Mouse (Mus musculus) liver, embryonic 15.5 days (tissue): Measurements from ENCODE around the gene Armc12. TPM values are rescaled to one million over a fixed set of nuclear protein-coding genes. Genes with fewer than 3 reads are reported as not detected.

Experiments
- ATAC-seq: fragments of 200-750 bp; cut with Nextera tagmentation; 2 replicates; pipeline ENCODE4 v1.8.0; 2017; ENCODE audit warnings: moderate number of reproducible peaks, mild to moderate bottlenecking, moderate library complexity; ENCODE audit not compliant: insufficient read depth
- H3K27ac ChIP-seq: fragments of 300-500 bp; sonication (generic); replicated peaks from 2 replicates; pipeline ENCODE4 v1.5.1; 2015; ENCODE audit warnings: mild to moderate bottlenecking, inconsistent platforms
- H3K27me3 ChIP-seq: fragments of 300-500 bp; sonication (generic); 2 replicates; pipeline ENCODE4 v1.6.1; 2015; ENCODE audit warnings: mild to moderate bottlenecking, inconsistent platforms
- H3K36me3 ChIP-seq: fragments of 300-500 bp; sonication (generic); replicated peaks from 2 replicates; pipeline ENCODE4 v1.6.1; 2015; ENCODE audit warnings: moderate library complexity, mild to moderate bottlenecking, inconsistent platforms
- H3K4me1 ChIP-seq: fragments of 300-500 bp; sonication (generic); replicated peaks from 2 replicates; pipeline ENCODE4 v1.6.1; 2015; ENCODE audit warnings: inconsistent platforms
- H3K4me2 ChIP-seq: fragments of 300-500 bp; sonication (generic); 2 replicates; pipeline ENCODE4 v1.6.1; 2015; ENCODE audit warnings: moderate library complexity, mild to moderate bottlenecking, inconsistent platforms
- H3K4me3 ChIP-seq: fragments of 300-500 bp; sonication (generic); replicated peaks from 2 replicates; pipeline ENCODE4 v1.5.1; 2015; ENCODE audit warnings: mild to moderate bottlenecking, inconsistent platforms
- H3K9ac ChIP-seq: fragments of 300-500 bp; sonication (generic); 2 replicates; pipeline ENCODE4 v1.6.1; 2015; ENCODE audit warnings: moderate library complexity, mild to moderate bottlenecking, inconsistent platforms
- H3K9me3 ChIP-seq: fragments of 300-500 bp; sonication (generic); replicated peaks from 2 replicates; pipeline ENCODE4 v1.6.1; 2016; ENCODE audit warnings: inconsistent platforms
- WGBS: fragments of 180-500 bp; shearing (Covaris S2); methylation state at CpG from one replicate; pipeline ENCODE4 v1.1.7; 2015; ENCODE audit warnings: mixed read lengths; ENCODE audit not compliant: insufficient replicate concordance; 5-methylcytosine and 5-hydroxymethylcytosine counted together
- polyA plus RNA-seq: library from polyadenylated mRNA; unstranded; fragments of >200 nt; fragmentation: Nextera tagmentation; extraction: Ambion mirVana; gene quantifications from 2 replicates; pipeline ENCODE4 v1.2.1, GENCODE M21; 2015

Armc12 gene
- polyA plus RNA-seq, 1 experiment from 2014 or later: not detected

- no peak for ATAC-seq
- no peak overlapping the region for H3K27ac ChIP-seq
Measured at GRCm38 (mm10) chr17:28565181-28565580, 34.6 kb downstream of the Armc12 start.

GRCm38 (mm10) chr17:28567541-28567940, 36.9 kb downstream of the Armc12 start:
- 37% methylated on average over 3 of the region's 3 CpGs for WGBS
- H3K9me3 ChIP-seq: no peaks in the 10 kb centered on the region
- H3K4me3 ChIP-seq: no peak overlapping the region
- H3K4me2 ChIP-seq: no peak overlapping the region
- H3K27me3 ChIP-seq: no peaks in the 10 kb centered on the region
- ATAC-seq: no peak
- no peaks in the 10 kb centered on the region for H3K4me1 ChIP-seq
- no peaks in the 10 kb centered on the region for H3K36me3 ChIP-seq
- no peak overlapping the region for H3K27ac ChIP-seq
- H3K9ac ChIP-seq: no peak overlapping the region

More at GRCm38 (mm10) chr17:28565181-28565580, 34.6 kb downstream of the Armc12 start:
- Histone ChIP-seq H3K9me3 (no peaks in the 10 kb centered on the region), H3K4me3 (no peak overlapping the region), H3K4me1 (0 out of 2 replicates have a peak, but pooled peaks cover 3% of the 10 kb centered on the region), H3K4me2 (no peak overlapping the region), H3K9ac (no peak overlapping the region), H3K36me3 (no peaks in the 10 kb centered on the region), H3K27me3 (no peaks in the 10 kb centered on the region)

- no peak for ATAC-seq
- H3K4me1 ChIP-seq: peaks cover 7% of the 10 kb centered on the region
- H3K9ac ChIP-seq: no peak overlapping the region
- H3K4me3 ChIP-seq: no peak overlapping the region
- H3K27me3 ChIP-seq: peaks cover 9% of the 10 kb centered on the region; the same call in 1 of the 2 replicates
- 51% methylated on average over 3 of the region's 3 CpGs for WGBS
- H3K36me3 ChIP-seq: no peaks in the 10 kb centered on the region
- H3K4me2 ChIP-seq: no peak overlapping the region
- H3K9me3 ChIP-seq: no peaks in the 10 kb centered on the region
- H3K27ac ChIP-seq: no peak overlapping the region
Measured at GRCm38 (mm10) chr17:28571868-28572267, 41.3 kb downstream of the Armc12 start.

- no peak overlapping the region for H3K4me3 ChIP-seq
- H3K9me3 ChIP-seq: no peaks in the 10 kb centered on the region
- no peak for ATAC-seq
- no peak overlapping the region for H3K9ac ChIP-seq
- H3K4me2 ChIP-seq: no peak overlapping the region
- no peaks in the 10 kb centered on the region for H3K36me3 ChIP-seq
- H3K4me1 ChIP-seq: peaks cover 7% of the 10 kb centered on the region
- H3K27ac ChIP-seq: no peak overlapping the region
- peaks cover 9% of the 10 kb centered on the region; the same call in 1 of the 2 replicates for H3K27me3 ChIP-seq
- 53% methylated on average over 7 of the region's 7 CpGs for WGBS
Measured at GRCm38 (mm10) chr17:28572521-28572920, 41.9 kb downstream of the Armc12 start.

GRCm38 (mm10) chr17:28572941-28573340, 42.3 kb downstream of the Armc12 start:
- Histone ChIP-seq H3K9me3 (no peaks in the 10 kb centered on the region), H3K27ac (no peak overlapping the region), H3K4me1 (peaks cover 7% of the 10 kb centered on the region), H3K36me3 (no peaks in the 10 kb centered on the region), H3K4me3 (no peak overlapping the region), H3K9ac (no peak overlapping the region), H3K4me2 (no peak overlapping the region), H3K27me3 (peaks cover 9% of the 10 kb centered on the region; the same call in 1 of the 2 replicates)
- ATAC-seq: no peak
- WGBS: 62% methylated on average over 6 of the region's 6 CpGs

- Histone ChIP-seq H3K4me1 (peaks cover 7% of the 10 kb centered on the region), H3K9ac (no peak within 1 kb of the TSS), H3K4me3 (0 out of 2 replicates have a peak within 1 kb of the TSS, but pooled peaks have one; percentile 17), H3K27me3 (peaks cover 9% of the 10 kb centered on the region; the same call in 1 of the 2 replicates), H3K27ac (no peak within 1 kb of the TSS), H3K36me3 (no peaks in the 10 kb centered on the region), H3K9me3 (no peaks in the 10 kb centered on the region), H3K4me2 (peak within 1 kb of the TSS; percentile 50)
- peak; percentile 31; the same call in 1 of the 2 replicates for ATAC-seq
- WGBS: 16% methylated on average over 50 of the region's 50 CpGs
Measured at GRCm38 (mm10) chr17:28575244-28576125, 44.9 kb downstream of the Armc12 start, which contains the start of gene Lhfpl5. Lhfpl5 (plus strand) TSS chr17:28575641.

GRCm38 (mm10) chr17:28580396-28580795, 49.8 kb downstream of the Armc12 start:
- peaks cover 7% of the 10 kb centered on the region; the same call in 1 of the 2 replicates for H3K27me3 ChIP-seq
- H3K9me3 ChIP-seq: no peaks in the 10 kb centered on the region
- H3K4me3 ChIP-seq: no peak overlapping the region
- no peaks in the 10 kb centered on the region for H3K36me3 ChIP-seq
- 6% methylated on average over 9 of the region's 9 CpGs for WGBS
- no peak overlapping the region for H3K9ac ChIP-seq
- H3K27ac ChIP-seq: no peak overlapping the region
- no peak for ATAC-seq
- H3K4me2 ChIP-seq: no peak overlapping the region
- peaks cover 5% of the 10 kb centered on the region for H3K4me1 ChIP-seq

- Histone ChIP-seq H3K9ac (no peak overlapping the region), H3K27ac (no peak overlapping the region), H3K4me3 (no peak overlapping the region), H3K27me3 (peaks cover under 1% of the 10 kb centered on the region; the same call in 1 of the 2 replicates), H3K9me3 (no peaks in the 10 kb centered on the region), H3K36me3 (no peaks in the 10 kb centered on the region), H3K4me1 (no peaks in the 10 kb centered on the region), H3K4me2 (no peak overlapping the region)
- no peak for ATAC-seq
- WGBS: 42% methylated on average over 2 of the region's 2 CpGs
Measured at GRCm38 (mm10) chr17:28581056-28581455, 50.5 kb downstream of the Armc12 start.

- peaks cover 35% of the 10 kb centered on the region for H3K36me3 ChIP-seq
- ATAC-seq: no peak
- no peak overlapping the region for H3K27ac ChIP-seq
- H3K9ac ChIP-seq: no peak overlapping the region
- no peaks in the 10 kb centered on the region for H3K4me1 ChIP-seq
- no peak overlapping the region for H3K4me2 ChIP-seq
- no peaks in the 10 kb centered on the region for H3K27me3 ChIP-seq
- H3K4me3 ChIP-seq: no peak overlapping the region
- WGBS: 63% methylated on average over 3 of the region's 3 CpGs
- H3K9me3 ChIP-seq: no peaks in the 10 kb centered on the region
Measured at GRCm38 (mm10) chr17:28586509-28586908, 55.9 kb downstream of the Armc12 start.

- no peaks in the 10 kb centered on the region for H3K27me3 ChIP-seq
- no peak overlapping the region for H3K4me2 ChIP-seq
- 75% methylated on average over 2 of the region's 2 CpGs for WGBS
- no peak overlapping the region for H3K4me3 ChIP-seq
- H3K9ac ChIP-seq: no peak overlapping the region
- no peak for ATAC-seq
- H3K4me1 ChIP-seq: no peaks in the 10 kb centered on the region
- H3K9me3 ChIP-seq: no peaks in the 10 kb centered on the region
- H3K36me3 ChIP-seq: peaks cover 55% of the 10 kb centered on the region
- H3K27ac ChIP-seq: no peak overlapping the region
Measured at GRCm38 (mm10) chr17:28588591-28588990, 58.0 kb downstream of the Armc12 start.
